Mouse (Mus musculus) ES-E14 (cell line): Measurements from ENCODE around the gene Sema5a.

ENCODE experiments used
- CHD2 ChIP-seq: IDR thresholded peaks from 2 replicates; pipeline ENCODE4 v1.6.1; 2014; ENCODE audit warnings: mild to moderate bottlenecking, low read depth, low read length, inconsistent platforms
- HCFC1 ChIP-seq: IDR thresholded peaks from 2 replicates; pipeline ENCODE4 v1.6.1; 2012; ENCODE audit warnings: low read length, inconsistent platforms, borderline replicate concordance; ENCODE audit not compliant: insufficient read depth
- MAFK ChIP-seq: IDR thresholded peaks from 2 replicates; pipeline ENCODE4 v1.6.1; 2014; ENCODE audit warnings: mild to moderate bottlenecking, low read depth, low read length, inconsistent platforms; ENCODE audit not compliant: insufficient read depth
- ZC3H11A ChIP-seq: IDR thresholded peaks from 2 replicates; pipeline ENCODE4 v1.6.1; 2012; ENCODE audit warnings: low read depth, mild to moderate bottlenecking, inconsistent platforms, low read length, borderline replicate concordance
- ZNF384 ChIP-seq: IDR thresholded peaks from 2 replicates; pipeline ENCODE4 v1.6.1; 2012; ENCODE audit warnings: low read depth, low read length, inconsistent platforms

GRCm38 (mm10) chr15:32505941-32506340 lies 261.3 kb downstream of the Sema5a start:
- no peak for TF ChIP-seq ZC3H11A
- TF ChIP-seq ZNF384 = no peak
- TF ChIP-seq HCFC1 = no peak
- TF ChIP-seq MAFK = no peak
- no peak for TF ChIP-seq CHD2
